Mouse (Mus musculus): Measurements from ENCODE around the gene Lama2. TPM values are rescaled to one million over a fixed set of nuclear protein-coding genes. Genes with fewer than 3 reads are reported as not detected.

The Lama2 gene
- polyA plus RNA-seq, 1 experiment from 2014 or later: 12.8 TPM

GRCm38 (mm10) chr10:27344278-27344677 lies 275.3 kb downstream of the Lama2 start:
- Histone ChIP-seq H3K27me3 (replicated peaks; ENCODE audit: insufficient read depth, low read length) (no peaks in the 10 kb centered on the region), H3K4me1 (ENCODE audit: insufficient read depth, low read depth, low read length) (no peaks in the 10 kb centered on the region), H3K36me3 (ENCODE audit: insufficient read depth, low read length) (no peaks in the 10 kb centered on the region), H3K4me3 (ENCODE audit: low read depth, low read length) (no peak overlapping the region), H3K4me2 (replicated peaks; ENCODE audit: low read depth, low read length) (no peak overlapping the region), H3K9me3 (ENCODE audit: low read length) (no peaks in the 10 kb centered on the region), H3K27ac (ENCODE audit: low read length) (no peak overlapping the region), H3K9ac (replicated peaks; ENCODE audit: low read depth) (no peak overlapping the region)
- ATAC-seq: no peak
- TF ChIP-seq EP300 (IDR thresholded peaks at IDR 0.05): no peak
- TF ChIP-seq CTCF (IDR thresholded peaks at IDR 0.05): no peak
- DNase-seq (ENCODE audit: low spot score): no peak
- 52% methylated on average over 7 of the region's 7 CpGs for WGBS

DNA sequence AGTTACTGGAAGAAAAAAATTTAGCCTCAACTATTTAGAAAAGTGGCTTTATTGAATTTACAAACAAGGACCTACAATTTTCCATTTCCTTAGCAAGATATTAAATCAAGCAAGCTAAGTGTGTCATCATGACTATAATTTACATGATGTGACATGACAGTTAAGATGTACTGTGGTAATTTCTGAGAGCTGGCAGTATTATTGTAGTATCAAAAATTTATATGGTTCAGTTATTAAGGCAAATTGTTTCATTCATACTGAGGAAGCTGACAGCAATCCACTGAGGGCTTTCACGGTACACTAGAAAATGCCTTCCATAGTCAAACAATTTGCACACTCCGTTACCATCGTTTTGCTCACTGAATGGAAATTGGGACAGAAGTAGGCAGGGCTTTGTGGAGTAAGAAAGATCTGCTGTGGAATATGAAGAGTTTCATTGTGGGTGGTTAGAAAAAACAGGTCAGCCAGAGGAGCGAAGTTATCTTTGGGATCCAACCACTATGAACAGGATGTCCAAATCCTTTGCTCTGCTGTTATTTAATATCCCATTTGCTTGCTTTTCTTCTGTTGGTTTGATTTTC lies 297.1 kb downstream of the Lama2 start:
- ATAC-seq (no peak), DNase-seq (ENCODE audit: low spot score) (no peak)
- Histone ChIP-seq H3K36me3 (ENCODE audit: insufficient read depth, low read length) (no peaks in the 10 kb centered on the region), H3K27ac (ENCODE audit: low read length) (no peak overlapping the region), H3K4me2 (replicated peaks; ENCODE audit: low read depth, low read length) (no peak overlapping the region), H3K9ac (replicated peaks; ENCODE audit: low read depth) (no peak overlapping the region), H3K4me1 (ENCODE audit: insufficient read depth, low read depth, low read length) (no peaks in the 10 kb centered on the region), H3K9me3 (ENCODE audit: low read length) (no peaks in the 10 kb centered on the region), H3K4me3 (ENCODE audit: low read depth, low read length) (no peak overlapping the region), H3K27me3 (replicated peaks; ENCODE audit: insufficient read depth, low read length) (no peaks in the 10 kb centered on the region)
- no peak for TF ChIP-seq EP300 (IDR thresholded peaks at IDR 0.05)
- no peak for TF ChIP-seq CTCF (IDR thresholded peaks at IDR 0.05)
- 88% methylated on average over 4 of the region's 4 CpGs for WGBS

DNA sequence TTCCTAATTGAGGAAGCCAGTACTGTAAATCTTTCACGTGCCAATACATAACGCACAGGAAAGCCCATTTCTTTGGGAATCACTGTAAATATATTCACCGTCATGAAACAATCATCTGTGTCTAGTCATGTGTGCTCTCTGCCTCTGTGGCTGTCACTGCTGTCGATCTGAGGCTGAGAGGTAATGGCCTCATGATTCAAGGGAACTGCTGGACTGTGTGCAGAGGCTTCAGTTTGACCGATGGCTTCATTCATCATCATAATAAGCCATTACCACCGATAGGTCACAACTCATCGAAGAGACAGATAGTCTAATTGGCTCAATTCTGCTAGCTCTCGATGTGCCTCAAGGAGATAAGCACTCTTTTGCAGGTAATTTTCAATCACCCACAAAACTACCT lies 312.1 kb downstream of the Lama2 start:
- no peak for TF ChIP-seq CTCF (IDR thresholded peaks at IDR 0.05)
- no peak overlapping the region for H3K27ac ChIP-seq (ENCODE audit: low read length)
- DNase-seq (ENCODE audit: low spot score): no peak
- no peak for ATAC-seq
- H3K4me2 ChIP-seq (replicated peaks; ENCODE audit: low read depth, low read length): no peak overlapping the region
- H3K36me3 ChIP-seq (ENCODE audit: insufficient read depth, low read length): no peaks in the 10 kb centered on the region
- no peaks in the 10 kb centered on the region for H3K9me3 ChIP-seq (ENCODE audit: low read length)
- H3K4me1 ChIP-seq (ENCODE audit: insufficient read depth, low read depth, low read length): no peaks in the 10 kb centered on the region
- no peak overlapping the region for H3K4me3 ChIP-seq (ENCODE audit: low read depth, low read length)
- H3K9ac ChIP-seq (replicated peaks; ENCODE audit: low read depth): no peak overlapping the region
- no peaks in the 10 kb centered on the region for H3K27me3 ChIP-seq (replicated peaks; ENCODE audit: insufficient read depth, low read length)
- 58% methylated on average over 8 of the region's 8 CpGs for WGBS

- no peaks in the 10 kb centered on the region for H3K36me3 ChIP-seq (ENCODE audit: insufficient read depth, low read length)
- H3K9ac ChIP-seq (replicated peaks; ENCODE audit: low read depth): no peak overlapping the region
- no peak overlapping the region for H3K4me3 ChIP-seq (ENCODE audit: low read depth, low read length)
- no peaks in the 10 kb centered on the region for H3K9me3 ChIP-seq (ENCODE audit: low read length)
- H3K27me3 ChIP-seq (replicated peaks; ENCODE audit: insufficient read depth, low read length): no peaks in the 10 kb centered on the region
- no peaks in the 10 kb centered on the region for H3K4me1 ChIP-seq (ENCODE audit: insufficient read depth, low read depth, low read length)
- H3K4me2 ChIP-seq (replicated peaks; ENCODE audit: low read depth, low read length): no peak overlapping the region
- TF ChIP-seq EP300 (IDR thresholded peaks at IDR 0.05): no peak
- no peak for TF ChIP-seq CTCF (IDR thresholded peaks at IDR 0.05)
- no peak overlapping the region for H3K27ac ChIP-seq (ENCODE audit: low read length)
- DNase-seq (ENCODE audit: low spot score) (no peak), ATAC-seq (no peak)
- 61% methylated on average over 3 of the region's 3 CpGs for WGBS
Measured at GRCm38 (mm10) chr10:27305301-27305700, 314.3 kb downstream of the Lama2 start.

- ATAC-seq (no peak), DNase-seq (ENCODE audit: low spot score) (no peak)
- no peak overlapping the region for H3K9ac ChIP-seq (replicated peaks; ENCODE audit: low read depth)
- no peak overlapping the region for H3K27ac ChIP-seq (ENCODE audit: low read length)
- H3K9me3 ChIP-seq (ENCODE audit: low read length): no peaks in the 10 kb centered on the region
- TF ChIP-seq CTCF (IDR thresholded peaks at IDR 0.05) (no peak), EP300 (IDR thresholded peaks at IDR 0.05) (no peak)
- no peak overlapping the region for H3K4me2 ChIP-seq (replicated peaks; ENCODE audit: low read depth, low read length)
- H3K4me3 ChIP-seq (ENCODE audit: low read depth, low read length): no peak overlapping the region
- 35% methylated on average over 10 of the region's 10 CpGs for WGBS
- no peaks in the 10 kb centered on the region for H3K36me3 ChIP-seq (ENCODE audit: insufficient read depth, low read length)
- no peaks in the 10 kb centered on the region for H3K27me3 ChIP-seq (replicated peaks; ENCODE audit: insufficient read depth, low read length)
- H3K4me1 ChIP-seq (ENCODE audit: insufficient read depth, low read depth, low read length): no peaks in the 10 kb centered on the region
Measured at GRCm38 (mm10) chr10:27285098-27285860, 334.3 kb downstream of the Lama2 start.

DNA sequence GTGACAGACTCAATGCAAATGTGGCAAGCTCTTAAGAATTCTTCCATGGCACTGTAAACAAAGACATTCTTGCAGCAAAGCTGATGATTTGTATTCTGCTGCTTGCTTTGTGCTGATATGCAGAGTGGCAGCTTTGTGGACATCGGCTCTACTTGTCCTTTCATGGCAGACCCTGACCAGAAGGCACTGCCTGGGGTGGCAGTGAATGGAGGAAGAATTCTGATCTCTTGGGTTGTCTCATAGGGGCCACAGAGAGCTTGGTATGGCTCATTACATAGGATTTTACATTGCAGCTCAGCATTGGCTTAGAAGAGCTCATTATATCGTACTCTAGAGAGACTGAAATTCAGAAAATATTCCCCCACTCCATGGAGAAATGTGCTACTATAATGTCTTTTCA lies 352.1 kb downstream of the Lama2 start:
- WGBS: 67% methylated on average over 2 of the region's 2 CpGs
- H3K9me3 ChIP-seq (ENCODE audit: low read length): no peaks in the 10 kb centered on the region
- no peaks in the 10 kb centered on the region for H3K27me3 ChIP-seq (replicated peaks; ENCODE audit: insufficient read depth, low read length)
- DNase-seq (ENCODE audit: low spot score) (no peak), ATAC-seq (no peak)
- no peak overlapping the region for H3K4me2 ChIP-seq (replicated peaks; ENCODE audit: low read depth, low read length)
- TF ChIP-seq CTCF (IDR thresholded peaks at IDR 0.05) (no peak), EP300 (IDR thresholded peaks at IDR 0.05) (no peak)
- H3K27ac ChIP-seq (ENCODE audit: low read length): no peak overlapping the region
- H3K4me1 ChIP-seq (ENCODE audit: insufficient read depth, low read depth, low read length): no peaks in the 10 kb centered on the region
- no peaks in the 10 kb centered on the region for H3K36me3 ChIP-seq (ENCODE audit: insufficient read depth, low read length)
- no peak overlapping the region for H3K4me3 ChIP-seq (ENCODE audit: low read depth, low read length)
- no peak overlapping the region for H3K9ac ChIP-seq (replicated peaks; ENCODE audit: low read depth)

Measured in lung, postnatal 0 days (tissue).